Mouse (Mus musculus): ENCODE measurements around the gene Ssu2.

Ssu2 gene

GRCm38 (mm10) chr6:112339016-112339415 is 48.8 kb downstream of the Ssu2 start:
- DNase-seq = no peak

- DNase-seq = no peak
Measured at GRCm38 (mm10) chr6:112337667-112338066, 50.2 kb downstream of the Ssu2 start.

- no peak for DNase-seq
Measured at GRCm38 (mm10) chr6:112333930-112334329, 53.9 kb downstream of the Ssu2 start.

DNA sequence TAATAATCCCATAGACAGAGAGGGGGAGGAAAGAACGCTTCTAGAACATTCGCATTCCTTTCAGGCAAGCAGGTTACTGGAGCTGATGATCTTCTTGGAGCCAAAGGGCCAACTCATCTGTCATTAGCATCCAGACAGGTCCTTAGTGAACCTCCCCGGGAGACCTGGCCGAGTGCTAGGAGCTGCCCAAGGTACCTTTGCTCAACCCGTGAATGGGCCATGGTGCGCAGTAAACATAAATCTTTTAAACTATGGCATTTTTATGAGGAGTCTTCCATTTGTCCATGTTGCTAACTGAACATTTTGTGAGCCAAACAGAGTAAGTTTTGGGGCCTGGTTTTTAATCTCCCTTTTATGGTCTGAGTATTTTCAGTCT is 56.6 kb downstream of the Ssu2 start:
- DNase-seq = no peak

DNA sequence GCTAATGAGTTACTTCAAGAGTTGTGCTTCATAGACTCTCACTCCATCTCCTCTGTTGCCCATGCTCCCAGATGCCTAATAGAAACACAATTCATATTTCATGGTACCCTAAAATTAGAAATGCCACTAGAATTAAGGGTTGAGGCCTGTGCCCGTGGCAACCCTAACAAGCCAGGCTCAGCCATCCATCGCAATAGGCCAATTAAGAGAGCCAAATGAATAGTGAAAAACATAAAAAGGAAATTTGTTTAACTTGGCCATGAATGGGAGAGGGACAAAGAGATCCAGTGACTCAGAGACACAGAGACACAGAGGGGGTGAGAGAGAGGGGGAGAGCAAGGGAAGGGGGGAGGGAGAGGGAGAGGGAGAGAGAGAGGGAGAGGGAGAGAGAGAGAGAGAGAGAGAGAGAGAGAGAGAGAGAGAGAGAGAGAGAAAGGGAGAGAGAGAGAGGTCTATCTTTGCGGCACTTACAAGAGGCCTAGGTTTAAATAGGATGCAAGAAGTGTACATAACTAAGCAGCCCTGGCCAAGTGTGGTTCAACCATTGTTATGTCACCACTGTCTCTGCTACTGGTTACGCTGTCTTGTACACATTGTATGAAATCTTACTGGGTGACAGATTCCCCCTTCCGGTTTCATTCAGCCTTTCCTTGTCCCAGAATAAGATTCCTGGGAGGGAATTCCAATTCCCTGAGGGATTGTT is 57.2 kb downstream of the Ssu2 start:
- no peak for DNase-seq

GRCm38 (mm10) chr6:112327793-112328192 is 60.0 kb downstream of the Ssu2 start:
- DNase-seq = no peak

DNA sequence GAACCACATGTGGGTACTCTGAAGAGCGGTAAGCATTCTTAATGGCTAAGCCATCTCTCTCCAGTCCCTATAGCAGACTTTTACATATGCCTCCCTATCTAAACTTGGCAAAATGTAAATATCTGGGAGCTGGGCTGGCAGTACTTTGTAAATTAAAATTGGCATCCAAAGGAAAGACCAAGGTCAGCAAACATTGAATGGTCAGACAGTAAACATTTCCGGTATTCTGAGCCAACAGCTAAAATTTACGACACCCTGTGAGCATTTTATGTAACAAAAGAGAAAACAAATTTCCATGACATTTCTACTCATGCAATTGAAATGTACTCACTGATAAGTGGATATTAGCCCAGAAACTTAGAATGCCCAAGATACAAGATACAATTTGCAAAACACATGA is 62.6 kb downstream of the Ssu2 start:
- DNase-seq = no peak

DNA sequence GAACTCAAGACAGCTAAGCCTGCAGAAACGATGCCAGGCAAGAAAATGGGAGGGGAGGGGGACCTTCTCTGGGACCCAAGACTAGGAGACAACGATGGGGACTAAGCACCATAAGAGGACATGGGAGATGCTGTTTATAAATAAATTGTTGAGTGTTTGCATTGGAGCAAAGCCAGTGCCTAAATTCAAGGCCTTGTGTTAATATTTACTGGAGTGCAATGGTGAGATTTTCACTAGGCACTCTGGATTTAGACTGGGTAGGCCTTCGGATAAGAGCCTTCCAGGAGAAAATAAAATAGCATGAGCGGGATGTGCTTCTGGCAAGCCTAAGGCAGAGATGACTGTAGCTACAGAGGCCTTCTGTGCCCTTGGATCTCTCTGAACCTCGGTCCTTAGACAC is 64.9 kb downstream of the Ssu2 start:
- DNase-seq = no peak

GRCm38 (mm10) chr6:112320679-112321078 is 67.1 kb downstream of the Ssu2 start:
- DNase-seq = no peak

DNA sequence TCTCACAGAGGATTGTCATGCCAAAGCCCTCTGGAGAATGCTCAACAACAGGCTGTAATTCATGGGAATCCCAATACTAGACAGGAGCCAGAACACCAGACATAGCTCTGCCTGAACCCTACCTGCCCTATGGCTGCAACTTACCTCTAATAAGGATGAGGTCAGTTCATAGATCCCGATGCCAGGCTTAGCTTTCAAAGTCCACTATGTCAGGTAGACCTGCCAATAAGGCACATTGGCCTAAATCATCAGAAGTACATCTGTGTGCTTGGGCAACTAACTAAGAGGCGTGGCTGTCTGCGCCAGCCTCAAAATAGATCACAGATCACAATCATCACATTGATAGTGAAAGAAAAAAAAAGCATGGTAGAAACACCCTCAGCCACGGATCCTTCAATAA is 68.4 kb downstream of the Ssu2 start:
- no peak for DNase-seq

GRCm38 (mm10) chr6:112311385-112311784 is 76.4 kb downstream of the Ssu2 start:
- no peak for DNase-seq

DNA sequence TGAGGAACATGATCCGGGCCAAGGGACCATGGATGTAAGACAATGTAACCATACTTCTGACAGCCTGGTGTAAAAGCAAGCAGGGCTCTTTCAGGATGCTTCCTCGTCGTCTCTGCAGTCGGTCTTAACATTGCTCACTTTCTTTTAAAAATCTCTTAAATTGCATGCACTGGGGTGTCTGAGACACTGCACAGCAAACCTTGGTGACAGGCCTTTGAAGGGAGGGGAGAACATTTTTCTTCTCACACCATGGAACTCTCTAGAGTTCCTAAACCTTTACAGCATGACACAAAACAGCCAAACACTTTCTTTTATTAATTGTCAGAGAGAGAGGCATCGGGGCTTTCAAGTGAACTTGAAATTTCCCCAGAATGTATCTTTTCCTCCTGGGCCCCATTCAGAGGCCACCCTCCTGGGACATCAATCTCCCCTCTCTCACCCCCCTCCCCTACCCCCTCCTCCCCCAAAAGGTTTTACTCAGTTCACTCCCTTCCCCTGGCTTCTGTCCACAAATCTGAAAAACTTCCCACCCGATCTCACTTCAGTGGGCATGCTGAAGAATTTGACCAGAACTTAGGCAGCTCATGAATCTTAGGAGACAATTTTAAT is 78.4 kb downstream of the Ssu2 start:
- DNase-seq = no peak

Measured in cerebellum, adult 18-20 months (tissue).